Mouse (Mus musculus): ENCODE results near the gene Atp1a4. TPM values are rescaled to one million over a fixed set of nuclear protein-coding genes. Genes with fewer than 3 reads are reported as not detected.

Gene Atp1a4
- polyA plus RNA-seq, 1 experiment from 2014 or later: not detected

- Histone ChIP-seq H3K4me1 (peaks cover 45% of the 10 kb centered on the region), H3K27ac (replicated peaks) (peak overlapping the region; percentile 53), H3K9me3 (replicated peaks) (no peaks in the 10 kb centered on the region), H3K27me3 (ENCODE audit: low read depth, poor library complexity, severe bottlenecking) (peaks cover 30% of the 10 kb centered on the region), H3K4me3 (no peak overlapping the region), H3K36me3 (no peaks in the 10 kb centered on the region)
- 40% methylated on average over 6 of the region's 6 CpGs for WGBS
- DNase-seq (ENCODE audit: low spot score): no peak
These were observed 17.1 kb downstream of the Atp1a4 start for GRCm38 (mm10) chr1:172240945-172241708.

GRCm38 (mm10) chr1:172229215-172229614 is 29.0 kb downstream of the Atp1a4 start:
- 74% methylated on average over 1 of the region's 1 CpGs for WGBS
- H3K4me1 ChIP-seq: no peaks in the 10 kb centered on the region
- no peak for DNase-seq (ENCODE audit: low spot score)
- no peaks in the 10 kb centered on the region for H3K27me3 ChIP-seq (ENCODE audit: low read depth, poor library complexity, severe bottlenecking)
- no peaks in the 10 kb centered on the region for H3K36me3 ChIP-seq
- H3K27ac ChIP-seq (replicated peaks): no peak overlapping the region
- H3K4me3 ChIP-seq: no peak overlapping the region
- H3K9me3 ChIP-seq (replicated peaks): no peaks in the 10 kb centered on the region

GRCm38 (mm10) chr1:172228209-172228608 is 30.0 kb downstream of the Atp1a4 start:
- H3K27me3 ChIP-seq (ENCODE audit: low read depth, poor library complexity, severe bottlenecking): no peaks in the 10 kb centered on the region
- 98% methylated on average over 2 of the region's 2 CpGs for WGBS
- no peak overlapping the region for H3K27ac ChIP-seq (replicated peaks)
- no peaks in the 10 kb centered on the region for H3K9me3 ChIP-seq (replicated peaks)
- H3K4me1 ChIP-seq: no peaks in the 10 kb centered on the region
- H3K36me3 ChIP-seq: no peaks in the 10 kb centered on the region
- no peak for DNase-seq (ENCODE audit: low spot score)
- H3K4me3 ChIP-seq: no peak overlapping the region

- Histone ChIP-seq H3K36me3 (no peaks in the 10 kb centered on the region), H3K9me3 (replicated peaks) (no peaks in the 10 kb centered on the region), H3K27me3 (ENCODE audit: low read depth, poor library complexity, severe bottlenecking) (no peaks in the 10 kb centered on the region; the same call in 1 of the 2 replicates), H3K4me1 (peaks cover 59% of the 10 kb centered on the region), H3K4me3 (no peak overlapping the region), H3K27ac (replicated peaks) (peak overlapping the region; percentile 74)
- peak; percentile 29 for DNase-seq (ENCODE audit: low spot score)
- 45% methylated on average over 11 of the region's 11 CpGs for WGBS
These were observed 36.7 kb downstream of the Atp1a4 start for GRCm38 (mm10) chr1:172221297-172222063.

- Histone ChIP-seq H3K27ac (replicated peaks) (no peak overlapping the region), H3K4me1 (peaks cover 60% of the 10 kb centered on the region), H3K4me3 (no peak overlapping the region), H3K36me3 (no peaks in the 10 kb centered on the region), H3K27me3 (ENCODE audit: low read depth, poor library complexity, severe bottlenecking) (no peaks in the 10 kb centered on the region; the same call in 1 of the 2 replicates), H3K9me3 (replicated peaks) (no peaks in the 10 kb centered on the region)
- DNase-seq (ENCODE audit: low spot score): no peak
- WGBS: 68% methylated on average over 10 of the region's 10 CpGs
These were observed 37.8 kb downstream of the Atp1a4 start for GRCm38 (mm10) chr1:172220414-172220813.

GRCm38 (mm10) chr1:172219451-172220406 is 38.5 kb downstream of the Atp1a4 start, which contains the start of gene Casq1:
Casq1 (minus strand) TSS chr1:172219868.
- H3K4me1 ChIP-seq: peaks cover 61% of the 10 kb centered on the region
- DNase-seq (ENCODE audit: low spot score): no peak

GRCm38 (mm10) chr1:172218164-172218910 is 39.9 kb downstream of the Atp1a4 start:
- DNase-seq (ENCODE audit: low spot score): no peak
- Histone ChIP-seq H3K4me3 (no peak overlapping the region), H3K4me1 (peaks cover 75% of the 10 kb centered on the region), H3K36me3 (no peaks in the 10 kb centered on the region), H3K27ac (replicated peaks) (peak overlapping the region; percentile 73), H3K27me3 (ENCODE audit: low read depth, poor library complexity, severe bottlenecking) (no peaks in the 10 kb centered on the region; the same call in none of the 2 replicates), H3K9me3 (replicated peaks) (no peaks in the 10 kb centered on the region)
- WGBS: 57% methylated on average over 15 of the region's 15 CpGs

More at GRCm38 (mm10) chr1:172219451-172220406, 38.5 kb downstream of the Atp1a4 start, which contains the start of gene Casq1:
- Histone ChIP-seq H3K27ac (replicated peaks) (peak within 1 kb of the TSS; percentile 73), H3K36me3 (no peaks in the 10 kb centered on the region), H3K4me3 (no peak within 1 kb of the TSS), H3K9me3 (replicated peaks) (no peaks in the 10 kb centered on the region), H3K27me3 (ENCODE audit: low read depth, poor library complexity, severe bottlenecking) (no peaks in the 10 kb centered on the region; the same call in none of the 2 replicates)
- 83% methylated on average over 19 of the region's 19 CpGs for WGBS

GRCm38 (mm10) chr1:172217148-172217547 is 41.1 kb downstream of the Atp1a4 start:
- Histone ChIP-seq H3K4me1 (peaks cover 82% of the 10 kb centered on the region), H3K9me3 (replicated peaks) (no peaks in the 10 kb centered on the region), H3K27ac (replicated peaks) (peak overlapping the region; percentile 88), H3K4me3 (peak overlapping the region; percentile 41), H3K36me3 (no peaks in the 10 kb centered on the region), H3K27me3 (ENCODE audit: low read depth, poor library complexity, severe bottlenecking) (no peaks in the 10 kb centered on the region; the same call in none of the 2 replicates)
- 0% methylated on average over 5 of the region's 5 CpGs for WGBS
- peak; percentile 94 for DNase-seq (ENCODE audit: low spot score)

- no peaks in the 10 kb centered on the region; the same call in none of the 2 replicates for H3K27me3 ChIP-seq (ENCODE audit: low read depth, poor library complexity, severe bottlenecking)
- H3K4me1 ChIP-seq: peaks cover 65% of the 10 kb centered on the region
- no peak for DNase-seq (ENCODE audit: low spot score)
- H3K4me3 ChIP-seq: no peak overlapping the region
- no peaks in the 10 kb centered on the region for H3K9me3 ChIP-seq (replicated peaks)
- peak overlapping the region; percentile 46; the same call in 1 of the 2 replicates for H3K27ac ChIP-seq (replicated peaks)
- WGBS: 74% methylated on average over 3 of the region's 3 CpGs
- H3K36me3 ChIP-seq: no peaks in the 10 kb centered on the region
These were observed 43.5 kb downstream of the Atp1a4 start for GRCm38 (mm10) chr1:172214748-172215147.

- H3K4me1 ChIP-seq: peaks cover 55% of the 10 kb centered on the region
- no peaks in the 10 kb centered on the region for H3K36me3 ChIP-seq
- WGBS: 72% methylated on average over 4 of the region's 4 CpGs
- H3K4me3 ChIP-seq: no peak overlapping the region
- DNase-seq (ENCODE audit: low spot score): no peak
- H3K9me3 ChIP-seq (replicated peaks): no peaks in the 10 kb centered on the region
- H3K27me3 ChIP-seq (ENCODE audit: low read depth, poor library complexity, severe bottlenecking): no peaks in the 10 kb centered on the region; the same call in none of the 2 replicates
- peak overlapping the region; percentile 79 for H3K27ac ChIP-seq (replicated peaks)
These were observed 44.4 kb downstream of the Atp1a4 start for GRCm38 (mm10) chr1:172213771-172214170.

- Histone ChIP-seq H3K4me1 (peaks cover 46% of the 10 kb centered on the region), H3K36me3 (no peaks in the 10 kb centered on the region), H3K4me3 (no peak overlapping the region; the same call in 1 of the 2 replicates), H3K27me3 (ENCODE audit: low read depth, poor library complexity, severe bottlenecking) (no peaks in the 10 kb centered on the region; the same call in 1 of the 2 replicates), H3K27ac (replicated peaks) (peak overlapping the region; percentile 79), H3K9me3 (replicated peaks) (no peaks in the 10 kb centered on the region)
- no peak for DNase-seq (ENCODE audit: low spot score)
- 61% methylated on average over 5 of the region's 5 CpGs for WGBS
These were observed 45.4 kb downstream of the Atp1a4 start for GRCm38 (mm10) chr1:172212776-172213175.

Measured in midbrain, embryonic 10.5 days (tissue).